Mouse (Mus musculus): ENCODE measurements around the gene Scrt2.

GRCm38 (mm10) chr2:152140941-152141340 is 59.6 kb downstream of the Scrt2 start:
- TF ChIP-seq CTCF (IDR thresholded peaks at IDR 0.05; ENCODE audit: control insufficient read depth, insufficient read depth, insufficient replicate concordance, low read depth, low read length) (no peak), POLR2A (IDR thresholded peaks at IDR 0.05; ENCODE audit: control insufficient read depth, low read depth, low read length) (no peak)
